Mouse (Mus musculus) liver, embryonic 12.5 days (tissue): Measurements from ENCODE around the gene 0610040J01Rik. TPM values are rescaled to one million over a fixed set of nuclear protein-coding genes. Genes with fewer than 3 reads are reported as not detected.

Source experiments
- ATAC-seq: fragments of 200-750 bp; cut with Nextera tagmentation; 2 replicates; pipeline ENCODE4 v1.8.0; 2017; ENCODE audit warnings: moderate number of reproducible peaks, mild to moderate bottlenecking, moderate library complexity
- H3K27ac ChIP-seq: fragments of 300-500 bp; sonication (generic); 2 replicates; pipeline ENCODE4 v1.5.1; 2016; ENCODE audit warnings: mild to moderate bottlenecking
- H3K27me3 ChIP-seq: fragments of 300-500 bp; sonication (generic); replicated peaks from 2 replicates; pipeline ENCODE4 v1.6.1; 2016; ENCODE audit warnings: mild to moderate bottlenecking, moderate library complexity
- H3K36me3 ChIP-seq: fragments of 300-500 bp; sonication (generic); 2 replicates; pipeline ENCODE4 v1.6.1; 2016; ENCODE audit warnings: mild to moderate bottlenecking, moderate library complexity
- H3K4me1 ChIP-seq: fragments of 300-500 bp; sonication (generic); 2 replicates; pipeline ENCODE4 v1.6.1; 2016
- H3K4me2 ChIP-seq: fragments of 300-500 bp; sonication (generic); 2 replicates; pipeline ENCODE4 v1.6.1; 2016; ENCODE audit warnings: mild to moderate bottlenecking, moderate library complexity
- H3K4me3 ChIP-seq: fragments of 300-500 bp; sonication (generic); 2 replicates; pipeline ENCODE4 v1.5.1; 2016; ENCODE audit warnings: mild to moderate bottlenecking, moderate library complexity
- H3K9ac ChIP-seq: fragments of 300-500 bp; sonication (generic); 2 replicates; pipeline ENCODE4 v1.6.1; 2016; ENCODE audit warnings: mild to moderate bottlenecking, moderate library complexity
- H3K9me3 ChIP-seq: fragments of 300-500 bp; sonication (generic); replicated peaks from 2 replicates; pipeline ENCODE4 v1.6.1; 2016; ENCODE audit warnings: mild to moderate bottlenecking, moderate library complexity
- WGBS: fragments of 180-500 bp; shearing (Covaris S2); methylation state at CpG from one replicate; pipeline ENCODE4 v1.1.7; 2016; ENCODE audit not compliant: insufficient replicate concordance; 5-methylcytosine and 5-hydroxymethylcytosine counted together
- polyA plus RNA-seq: library from polyadenylated mRNA; unstranded; fragments of >200 nt; fragmentation: Nextera tagmentation; extraction: Ambion mirVana; gene quantifications from 2 replicates; pipeline ENCODE4 v1.2.1, GENCODE M21; 2016

Gene 0610040J01Rik
- polyA plus RNA-seq, 1 experiment from 2014 or later: 16.2 TPM

- ATAC-seq: no peak
- no peaks in the 10 kb centered on the region for H3K9me3 ChIP-seq
- 67% methylated on average over 9 of the region's 9 CpGs for WGBS
- H3K9ac ChIP-seq: no peak overlapping the region
- no peak overlapping the region for H3K4me2 ChIP-seq
- H3K4me1 ChIP-seq: peaks cover 17% of the 10 kb centered on the region
- no peaks in the 10 kb centered on the region for H3K27me3 ChIP-seq
- H3K36me3 ChIP-seq: no peaks in the 10 kb centered on the region
- no peak overlapping the region for H3K27ac ChIP-seq
- H3K4me3 ChIP-seq: no peak overlapping the region
Measured at GRCm38 (mm10) chr5:63943291-63943690, 131.1 kb downstream of the 0610040J01Rik start.

- ATAC-seq: no peak
- Histone ChIP-seq H3K27ac (no peak overlapping the region), H3K4me2 (no peak overlapping the region), H3K4me1 (peaks cover 18% of the 10 kb centered on the region), H3K27me3 (no peaks in the 10 kb centered on the region), H3K9me3 (no peaks in the 10 kb centered on the region), H3K36me3 (no peaks in the 10 kb centered on the region), H3K9ac (no peak overlapping the region), H3K4me3 (no peak overlapping the region)
- WGBS: 75% methylated on average over 8 of the region's 8 CpGs
Measured at GRCm38 (mm10) chr5:63947526-63947925, 135.4 kb downstream of the 0610040J01Rik start.

DNA sequence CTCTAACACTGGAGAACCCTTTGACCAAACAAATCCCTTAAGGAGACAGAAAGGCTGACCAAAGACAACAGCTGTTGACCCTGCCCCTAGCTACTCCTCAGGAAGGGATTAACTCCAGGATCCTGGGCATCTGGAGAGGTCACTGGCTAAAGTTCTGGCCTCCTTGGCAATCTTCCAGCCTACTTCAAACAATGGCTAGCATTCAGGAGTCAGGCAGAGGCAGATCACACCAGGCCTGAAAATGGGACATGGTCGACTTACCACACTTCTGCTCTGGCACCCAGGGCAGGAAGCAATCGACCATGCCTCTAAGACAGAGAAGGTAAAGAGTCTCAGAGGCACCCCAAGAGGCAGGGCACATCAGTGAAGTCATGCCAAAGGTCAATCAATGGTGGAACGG, 137.0 kb downstream of the 0610040J01Rik start:
- Histone ChIP-seq H3K4me3 (no peak overlapping the region), H3K27me3 (no peaks in the 10 kb centered on the region), H3K27ac (no peak overlapping the region), H3K9ac (no peak overlapping the region), H3K9me3 (no peaks in the 10 kb centered on the region), H3K36me3 (no peaks in the 10 kb centered on the region), H3K4me2 (no peak overlapping the region), H3K4me1 (peaks cover 13% of the 10 kb centered on the region)
- no peak for ATAC-seq
- WGBS: 44% methylated on average over 3 of the region's 3 CpGs

Other genes starting within 250 kb of the 0610040J01Rik start
- not detected in 2 replicates for gene Nwd2, start 163.3 kb upstream of the 0610040J01Rik start, polyA plus RNA-seq
- 8.5 and 8.6 TPM in 2 replicates for gene Rell1, start 156.5 kb downstream of the 0610040J01Rik start, polyA plus RNA-seq